Mouse (Mus musculus): ENCODE data around the gene Gm13288.

GRCm38 (mm10) chr4:88851026-88851763 is 45.9 kb downstream of the Gm13288 start:
- TF ChIP-seq ZNF384 (IDR thresholded peaks at IDR 0.05; ENCODE audit: low read depth, low read length) (no peak), HCFC1 (IDR thresholded peaks at IDR 0.05; ENCODE audit: borderline replicate concordance, insufficient read depth, low read length) (no peak), ZC3H11A (IDR thresholded peaks at IDR 0.05; ENCODE audit: borderline replicate concordance, low read depth, low read length) (no peak)
